Mouse (Mus musculus): ENCODE results near the gene Tlk2. TPM values are rescaled to one million over a fixed set of nuclear protein-coding genes. Genes with fewer than 3 reads are reported as not detected.

Tlk2 gene
- polyA plus RNA-seq, 1 experiment from 2014 or later, result 22.8 TPM

DNA sequence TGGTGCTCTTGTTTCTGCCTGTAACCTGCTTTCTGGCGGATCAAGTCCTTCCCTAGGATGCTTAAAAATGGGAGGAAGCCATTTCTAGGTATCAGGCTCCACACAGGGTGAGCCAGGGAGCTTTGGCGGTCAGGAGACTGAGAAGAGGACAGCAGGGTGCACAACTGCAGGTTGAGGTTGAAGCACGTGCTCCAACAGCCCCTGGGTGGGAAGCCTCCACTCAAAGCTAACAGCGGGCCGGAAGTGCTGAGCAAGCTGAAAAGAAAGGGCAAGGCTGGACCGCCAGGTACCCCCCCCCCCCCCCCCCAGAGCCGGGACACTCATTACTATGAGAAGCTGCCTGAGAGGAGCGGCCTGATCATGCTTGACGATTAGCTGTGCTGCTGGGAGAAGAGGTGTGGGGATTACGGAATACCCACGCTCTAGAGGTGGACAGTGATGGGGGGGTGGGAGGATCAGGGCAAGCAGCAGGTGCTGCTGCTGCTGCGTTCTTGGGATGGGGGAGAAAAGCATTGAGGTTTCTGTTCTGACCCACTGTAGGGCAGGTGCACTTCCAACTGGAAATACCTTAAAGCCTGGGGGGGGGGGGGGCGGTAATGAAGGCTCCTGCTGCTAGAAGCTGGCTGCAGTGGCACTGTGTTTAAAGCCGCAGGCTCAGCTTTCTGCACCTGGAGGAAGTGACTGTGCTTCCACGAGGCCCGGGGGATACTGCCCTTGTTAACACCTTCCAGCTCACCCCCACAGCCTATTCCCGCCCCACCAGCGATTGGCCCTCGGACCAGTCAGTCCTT lies 27.2 kb upstream of the Tlk2 start:
- WGBS, result 28% methylated on average over 17 of the region's 19 CpGs
- Histone ChIP-seq H3K4me1 (peaks cover 28% of the 10 kb centered on the region), H3K27me3 (ENCODE audit: low read depth, poor library complexity, severe bottlenecking) (peaks cover 14% of the 10 kb centered on the region), H3K36me3 (no peaks in the 10 kb centered on the region), H3K9me3 (replicated peaks) (no peaks in the 10 kb centered on the region), H3K27ac (replicated peaks) (no peak overlapping the region), H3K4me3 (no peak overlapping the region)
- DNase-seq (ENCODE audit: low spot score), result no peak

GRCm38 (mm10) chr11:105152017-105152300 lies 26.6 kb upstream of the Tlk2 start:
- no peak overlapping the region for H3K27ac ChIP-seq (replicated peaks)
- H3K27me3 ChIP-seq (ENCODE audit: low read depth, poor library complexity, severe bottlenecking), result peaks cover 14% of the 10 kb centered on the region
- H3K4me1 ChIP-seq, result peaks cover 28% of the 10 kb centered on the region
- no peak overlapping the region for H3K4me3 ChIP-seq
- H3K9me3 ChIP-seq (replicated peaks), result no peaks in the 10 kb centered on the region
- no peak for DNase-seq (ENCODE audit: low spot score)
- no peaks in the 10 kb centered on the region for H3K36me3 ChIP-seq
- 100% methylated on average over 2 of the region's 4 CpGs for WGBS

DNA sequence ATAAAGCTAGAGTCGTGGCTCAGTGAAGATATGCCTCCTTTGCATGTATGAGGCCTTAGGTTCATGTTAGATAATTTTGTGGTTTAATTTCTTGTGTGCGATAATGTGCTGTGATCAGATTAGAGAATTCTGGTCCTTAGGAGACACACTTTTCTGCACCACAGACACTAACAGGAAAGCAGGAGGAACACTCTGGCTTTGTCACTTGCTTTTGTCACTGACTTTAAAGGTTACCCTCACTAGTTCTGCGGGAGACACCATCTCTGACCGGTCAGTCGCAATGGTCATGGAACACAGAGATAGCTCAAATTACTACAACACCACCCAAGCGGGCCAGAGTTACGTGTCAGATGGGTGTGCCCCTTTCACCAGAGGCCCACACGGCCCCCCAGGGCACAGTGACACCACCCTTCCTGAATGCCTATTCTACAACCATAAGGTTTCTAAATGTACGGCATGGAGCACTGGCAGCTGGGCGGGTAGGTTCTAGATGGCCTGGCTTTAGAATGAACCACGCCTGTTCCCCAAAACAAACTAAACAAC lies 26.2 kb upstream of the Tlk2 start:
- Histone ChIP-seq H3K9me3 (replicated peaks) (no peaks in the 10 kb centered on the region), H3K27me3 (ENCODE audit: low read depth, poor library complexity, severe bottlenecking) (peaks cover 14% of the 10 kb centered on the region), H3K27ac (replicated peaks) (no peak overlapping the region), H3K4me1 (peaks cover 28% of the 10 kb centered on the region), H3K36me3 (no peaks in the 10 kb centered on the region), H3K4me3 (no peak overlapping the region)
- 84% methylated on average over 11 of the region's 11 CpGs for WGBS
- DNase-seq (ENCODE audit: low spot score), result no peak

GRCm38 (mm10) chr11:105153068-105153833 lies 25.4 kb upstream of the Tlk2 start:
- Histone ChIP-seq H3K9me3 (replicated peaks) (no peaks in the 10 kb centered on the region), H3K27ac (replicated peaks) (no peak overlapping the region), H3K27me3 (ENCODE audit: low read depth, poor library complexity, severe bottlenecking) (peaks cover 14% of the 10 kb centered on the region), H3K4me1 (peaks cover 28% of the 10 kb centered on the region), H3K36me3 (no peaks in the 10 kb centered on the region), H3K4me3 (no peak overlapping the region)
- peak; percentile 50 for DNase-seq (ENCODE audit: low spot score)
- 46% methylated on average over 12 of the region's 12 CpGs for WGBS

DNA sequence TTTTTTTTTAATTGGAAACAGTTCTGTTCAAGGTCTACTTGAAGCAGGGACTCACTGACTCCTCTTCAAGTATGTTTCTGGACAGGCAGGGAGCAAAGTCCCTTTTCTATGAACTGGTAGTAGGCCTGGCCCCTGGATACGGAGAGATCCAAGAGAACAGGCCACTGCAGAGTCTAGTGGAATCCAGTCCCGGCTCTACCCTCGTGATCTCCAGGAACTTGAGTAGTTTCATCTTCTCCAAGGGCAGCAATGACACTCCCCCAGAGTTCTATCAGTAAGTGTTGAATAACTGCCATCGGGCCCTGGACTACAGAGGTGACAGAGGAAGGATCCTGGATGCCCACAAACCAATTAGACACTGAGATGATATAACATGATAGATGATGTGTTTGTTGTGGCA lies 22.7 kb upstream of the Tlk2 start:
- peaks cover 28% of the 10 kb centered on the region for H3K4me1 ChIP-seq
- no peak overlapping the region for H3K27ac ChIP-seq (replicated peaks)
- H3K36me3 ChIP-seq, result no peaks in the 10 kb centered on the region
- H3K4me3 ChIP-seq, result no peak overlapping the region
- 76% methylated on average over 4 of the region's 4 CpGs for WGBS
- peaks cover 9% of the 10 kb centered on the region for H3K27me3 ChIP-seq (ENCODE audit: low read depth, poor library complexity, severe bottlenecking)
- no peak for DNase-seq (ENCODE audit: low spot score)
- H3K9me3 ChIP-seq (replicated peaks), result no peaks in the 10 kb centered on the region

- H3K36me3 ChIP-seq, result no peaks in the 10 kb centered on the region
- DNase-seq (ENCODE audit: low spot score), result no peak
- no peak overlapping the region for H3K4me3 ChIP-seq
- H3K4me1 ChIP-seq, result peaks cover 20% of the 10 kb centered on the region
- 84% methylated on average over 19 of the region's 19 CpGs for WGBS
- H3K27me3 ChIP-seq (ENCODE audit: low read depth, poor library complexity, severe bottlenecking), result peaks cover under 1% of the 10 kb centered on the region; the same call in 1 of the 2 replicates
- H3K9me3 ChIP-seq (replicated peaks), result no peaks in the 10 kb centered on the region
- H3K27ac ChIP-seq (replicated peaks), result no peak overlapping the region
These were observed 21.8 kb upstream of the Tlk2 start for GRCm38 (mm10) chr11:105156748-105157267.

- H3K4me1 ChIP-seq, result peaks cover 11% of the 10 kb centered on the region
- H3K9me3 ChIP-seq (replicated peaks), result peaks cover 7% of the 10 kb centered on the region
- no peak overlapping the region for H3K27ac ChIP-seq (replicated peaks)
- no peak overlapping the region for H3K4me3 ChIP-seq
- DNase-seq (ENCODE audit: low spot score), result no peak
- no peaks in the 10 kb centered on the region for H3K27me3 ChIP-seq (ENCODE audit: low read depth, poor library complexity, severe bottlenecking)
- no peaks in the 10 kb centered on the region for H3K36me3 ChIP-seq
These were observed 20.6 kb upstream of the Tlk2 start for GRCm38 (mm10) chr11:105158047-105158446.

- H3K36me3 ChIP-seq, result no peaks in the 10 kb centered on the region
- peaks cover 23% of the 10 kb centered on the region for H3K9me3 ChIP-seq (replicated peaks)
- no peaks in the 10 kb centered on the region for H3K27me3 ChIP-seq (ENCODE audit: low read depth, poor library complexity, severe bottlenecking)
- no peak overlapping the region for H3K27ac ChIP-seq (replicated peaks)
- 65% methylated on average over 6 of the region's 6 CpGs for WGBS
- no peaks in the 10 kb centered on the region for H3K4me1 ChIP-seq
- H3K4me3 ChIP-seq, result no peak overlapping the region
- DNase-seq (ENCODE audit: low spot score), result no peak
These were observed 18.8 kb upstream of the Tlk2 start for GRCm38 (mm10) chr11:105159673-105160360.

- WGBS, result 86% methylated on average over 2 of the region's 2 CpGs
- H3K9me3 ChIP-seq (replicated peaks), result peaks cover 39% of the 10 kb centered on the region
- no peaks in the 10 kb centered on the region for H3K36me3 ChIP-seq
- H3K4me3 ChIP-seq, result no peak overlapping the region
- no peak for DNase-seq (ENCODE audit: low spot score)
- H3K4me1 ChIP-seq, result no peaks in the 10 kb centered on the region
- no peak overlapping the region for H3K27ac ChIP-seq (replicated peaks)
- H3K27me3 ChIP-seq (ENCODE audit: low read depth, poor library complexity, severe bottlenecking), result peaks cover 6% of the 10 kb centered on the region; the same call in 1 of the 2 replicates
These were observed 17.2 kb upstream of the Tlk2 start for GRCm38 (mm10) chr11:105161411-105161810.

DNA sequence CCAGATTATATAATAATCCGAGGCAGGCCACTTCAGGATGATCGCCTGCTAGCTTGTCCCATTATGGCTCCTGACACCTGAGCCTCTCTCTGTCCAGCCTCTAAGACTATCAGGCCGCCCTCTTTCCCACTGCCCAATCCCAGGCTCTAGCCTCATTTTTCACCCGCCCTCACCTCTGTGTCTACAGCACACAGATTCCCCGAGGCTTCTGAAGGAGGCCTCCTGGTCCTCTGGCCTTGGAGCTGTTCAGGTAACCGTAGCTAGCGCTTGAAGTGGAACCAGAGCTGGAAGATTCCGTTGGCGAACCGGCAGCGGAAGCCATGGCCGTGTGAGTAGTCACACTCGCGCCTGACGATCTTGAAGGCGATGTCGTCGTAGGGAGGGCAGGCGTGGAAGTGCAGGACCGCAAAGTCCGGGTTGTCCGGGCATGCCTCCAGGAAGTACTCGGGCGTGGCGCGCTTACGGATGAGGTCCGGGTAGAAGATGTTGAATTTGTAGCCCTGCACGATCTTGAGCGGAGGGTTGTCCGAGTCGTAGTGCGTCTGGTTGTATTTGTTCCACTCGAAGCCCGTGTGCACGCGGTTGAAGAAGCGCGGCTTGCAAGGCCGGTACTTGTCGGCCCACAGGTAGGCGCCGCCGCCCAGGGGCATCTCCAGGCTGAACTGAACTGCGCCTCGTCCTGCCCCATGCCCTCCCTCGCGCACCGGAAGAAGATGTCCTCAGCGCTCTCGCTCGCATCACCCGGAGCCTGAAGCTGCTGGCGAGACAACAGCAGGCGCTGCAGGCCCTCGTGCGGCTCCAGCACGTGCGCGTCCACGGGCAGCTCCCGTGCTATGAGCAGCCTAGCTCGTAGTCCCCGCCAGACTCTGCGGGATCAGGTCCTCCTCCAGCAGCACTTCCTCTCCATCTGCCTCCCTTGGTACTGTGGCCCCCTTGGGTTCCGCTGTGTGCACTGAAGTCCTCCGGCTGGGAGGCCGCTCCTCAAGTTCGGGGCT lies 13.8 kb upstream of the Tlk2 start:
- no peaks in the 10 kb centered on the region for H3K4me1 ChIP-seq
- WGBS, result 80% methylated on average over 69 of the region's 69 CpGs
- no peak for DNase-seq (ENCODE audit: low spot score)
- H3K27ac ChIP-seq (replicated peaks), result no peak overlapping the region
- peaks cover 6% of the 10 kb centered on the region; the same call in 1 of the 2 replicates for H3K27me3 ChIP-seq (ENCODE audit: low read depth, poor library complexity, severe bottlenecking)
- H3K4me3 ChIP-seq, result no peak overlapping the region
- peaks cover 43% of the 10 kb centered on the region for H3K9me3 ChIP-seq (replicated peaks)
- H3K36me3 ChIP-seq, result no peaks in the 10 kb centered on the region

GRCm38 (mm10) chr11:105166780-105167179 lies 11.8 kb upstream of the Tlk2 start:
- Histone ChIP-seq H3K36me3 (no peaks in the 10 kb centered on the region), H3K4me3 (no peak overlapping the region), H3K27me3 (ENCODE audit: low read depth, poor library complexity, severe bottlenecking) (peaks cover 6% of the 10 kb centered on the region; the same call in 1 of the 2 replicates), H3K27ac (replicated peaks) (no peak overlapping the region), H3K4me1 (no peaks in the 10 kb centered on the region), H3K9me3 (replicated peaks) (peaks cover 43% of the 10 kb centered on the region)
- DNase-seq (ENCODE audit: low spot score), result no peak
- 88% methylated on average over 10 of the region's 10 CpGs for WGBS
